Mouse (Mus musculus): ENCODE data around the gene Cd99l2.

GRCm38 (mm10) chrX:71491931-71492633, 567 bp downstream of the Cd99l2 start:
- TF ChIP-seq POLR2A (IDR thresholded peaks at IDR 0.05; ENCODE audit: borderline replicate concordance, low read depth, low read length) = no peak
- TF ChIP-seq CTCF (IDR thresholded peaks at IDR 0.05; ENCODE audit: low read depth, low read length) = no peak
